Mouse (Mus musculus): ENCODE measurements around the gene Krt12. TPM values are rescaled to one million over a fixed set of nuclear protein-coding genes. Genes with fewer than 3 reads are reported as not detected.

The Krt12 gene
- polyA plus RNA-seq, 1 experiment from 2014 or later: not detected

- H3K27me3 ChIP-seq (ENCODE audit: insufficient read depth, low read length): no peaks in the 10 kb centered on the region
- DNase-seq: no peak
- H3K9me3 ChIP-seq (ENCODE audit: low read length): no peaks in the 10 kb centered on the region
- no peak overlapping the region for H3K4me3 ChIP-seq (ENCODE audit: low read depth, low read length)
- no peak overlapping the region for H3K27ac ChIP-seq (ENCODE audit: low read depth)
- no peak for TF ChIP-seq CTCF (IDR thresholded peaks at IDR 0.05; ENCODE audit: low read depth)
- no peak for TF ChIP-seq EP300 (IDR thresholded peaks at IDR 0.05; ENCODE audit: low read depth)
- no peak overlapping the region for H3K4me2 ChIP-seq (ENCODE audit: low read depth, low read length)
- no peak for ATAC-seq
- H3K9ac ChIP-seq (replicated peaks): no peak overlapping the region
- 81% methylated on average over 13 of the region's 13 CpGs for WGBS (ENCODE audit: insufficient replicate concordance)
- H3K4me1 ChIP-seq (ENCODE audit: insufficient read depth): no peaks in the 10 kb centered on the region
- H3K36me3 ChIP-seq (replicated peaks; ENCODE audit: insufficient read depth, low read length): no peaks in the 10 kb centered on the region
Observed at GRCm38 (mm10) chr11:99414463-99415147, 7.5 kb downstream of the Krt12 start.

DNA sequence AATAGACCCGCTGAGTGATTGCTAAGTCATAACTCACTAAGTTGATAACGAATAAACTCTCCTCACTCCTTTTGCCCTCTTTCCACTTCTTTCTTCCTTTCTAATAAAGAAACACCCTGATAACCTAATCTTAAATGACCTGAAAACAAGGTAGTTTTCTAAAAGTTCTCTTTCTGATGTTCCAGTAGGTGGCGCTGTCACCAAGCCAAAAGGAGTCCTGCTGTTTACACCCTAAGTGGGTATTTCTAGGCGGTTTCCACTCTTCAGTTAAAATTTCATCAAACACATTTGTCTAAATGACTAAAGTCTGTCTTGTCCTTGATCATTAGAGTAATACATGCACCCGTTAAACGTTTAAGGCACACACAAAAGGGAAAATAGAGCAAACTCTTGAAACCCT lies 8.8 kb downstream of the Krt12 start:
- Histone ChIP-seq H3K4me3 (ENCODE audit: low read depth, low read length) (no peak overlapping the region), H3K4me1 (ENCODE audit: insufficient read depth) (no peaks in the 10 kb centered on the region), H3K9ac (replicated peaks) (no peak overlapping the region), H3K27me3 (ENCODE audit: insufficient read depth, low read length) (no peaks in the 10 kb centered on the region), H3K27ac (ENCODE audit: low read depth) (no peak overlapping the region), H3K9me3 (ENCODE audit: low read length) (no peaks in the 10 kb centered on the region), H3K4me2 (ENCODE audit: low read depth, low read length) (no peak overlapping the region), H3K36me3 (replicated peaks; ENCODE audit: insufficient read depth, low read length) (no peaks in the 10 kb centered on the region)
- peak; percentile 46 for DNase-seq
- TF ChIP-seq CTCF (IDR thresholded peaks at IDR 0.05; ENCODE audit: low read depth) (peak; percentile 79), EP300 (IDR thresholded peaks at IDR 0.05; ENCODE audit: low read depth) (no peak)
- 17% methylated on average over 6 of the region's 6 CpGs for WGBS (ENCODE audit: insufficient replicate concordance)
- no peak for ATAC-seq

- H3K9me3 ChIP-seq (ENCODE audit: low read length): no peaks in the 10 kb centered on the region
- no peak overlapping the region for H3K4me3 ChIP-seq (ENCODE audit: low read depth, low read length)
- H3K36me3 ChIP-seq (replicated peaks; ENCODE audit: insufficient read depth, low read length): no peaks in the 10 kb centered on the region
- H3K27ac ChIP-seq (ENCODE audit: low read depth): no peak overlapping the region
- no peaks in the 10 kb centered on the region for H3K27me3 ChIP-seq (ENCODE audit: insufficient read depth, low read length)
- H3K9ac ChIP-seq (replicated peaks): no peak overlapping the region
- ATAC-seq (no peak), DNase-seq (no peak)
- no peaks in the 10 kb centered on the region for H3K4me1 ChIP-seq (ENCODE audit: insufficient read depth)
- TF ChIP-seq CTCF (IDR thresholded peaks at IDR 0.05; ENCODE audit: low read depth) (no peak), EP300 (IDR thresholded peaks at IDR 0.05; ENCODE audit: low read depth) (no peak)
- 60% methylated on average over 10 of the region's 10 CpGs for WGBS (ENCODE audit: insufficient replicate concordance)
- H3K4me2 ChIP-seq (ENCODE audit: low read depth, low read length): no peak overlapping the region
Observed at GRCm38 (mm10) chr11:99406186-99406585, 15.9 kb downstream of the Krt12 start.

DNA sequence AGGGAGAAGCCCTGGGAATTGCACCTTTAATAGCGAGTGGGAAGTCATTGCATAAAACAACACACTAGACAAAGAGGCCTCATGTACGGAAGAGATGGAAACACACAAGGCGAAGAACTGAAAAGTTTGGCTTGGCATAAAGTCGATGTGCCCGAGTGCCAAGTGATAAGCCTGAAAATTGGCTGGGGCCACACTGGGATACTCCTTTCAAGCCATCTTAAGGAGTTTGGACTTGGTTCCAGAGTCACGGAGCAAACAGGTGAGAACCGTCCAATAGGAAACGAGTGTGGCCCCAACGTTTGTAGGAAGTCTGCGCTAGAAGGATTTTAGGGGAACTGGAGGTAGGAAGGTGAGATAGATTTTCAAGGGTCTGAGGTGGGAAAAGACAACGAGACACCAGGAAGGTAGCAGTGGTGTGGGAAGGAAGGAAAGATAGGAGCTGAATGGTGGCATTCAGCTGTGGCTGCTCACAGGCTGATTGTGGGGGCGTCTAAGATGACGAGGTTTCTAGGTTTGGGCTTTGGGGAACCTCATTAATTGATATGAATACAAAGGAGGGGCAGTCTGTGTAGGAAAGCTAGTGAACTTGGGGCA lies 22.0 kb downstream of the Krt12 start:
- TF ChIP-seq CTCF (IDR thresholded peaks at IDR 0.05; ENCODE audit: low read depth) (no peak), EP300 (IDR thresholded peaks at IDR 0.05; ENCODE audit: low read depth) (no peak)
- Histone ChIP-seq H3K4me1 (ENCODE audit: insufficient read depth) (no peaks in the 10 kb centered on the region), H3K9ac (replicated peaks) (no peak overlapping the region), H3K36me3 (replicated peaks; ENCODE audit: insufficient read depth, low read length) (no peaks in the 10 kb centered on the region), H3K27ac (ENCODE audit: low read depth) (no peak overlapping the region), H3K9me3 (ENCODE audit: low read length) (no peaks in the 10 kb centered on the region), H3K4me3 (ENCODE audit: low read depth, low read length) (no peak overlapping the region), H3K27me3 (ENCODE audit: insufficient read depth, low read length) (0 out of 2 replicates have a peak, but pooled peaks cover 3% of the 10 kb centered on the region), H3K4me2 (ENCODE audit: low read depth, low read length) (no peak overlapping the region)
- ATAC-seq (no peak), DNase-seq (no peak)
- 73% methylated on average over 13 of the region's 13 CpGs for WGBS (ENCODE audit: insufficient replicate concordance)

DNA sequence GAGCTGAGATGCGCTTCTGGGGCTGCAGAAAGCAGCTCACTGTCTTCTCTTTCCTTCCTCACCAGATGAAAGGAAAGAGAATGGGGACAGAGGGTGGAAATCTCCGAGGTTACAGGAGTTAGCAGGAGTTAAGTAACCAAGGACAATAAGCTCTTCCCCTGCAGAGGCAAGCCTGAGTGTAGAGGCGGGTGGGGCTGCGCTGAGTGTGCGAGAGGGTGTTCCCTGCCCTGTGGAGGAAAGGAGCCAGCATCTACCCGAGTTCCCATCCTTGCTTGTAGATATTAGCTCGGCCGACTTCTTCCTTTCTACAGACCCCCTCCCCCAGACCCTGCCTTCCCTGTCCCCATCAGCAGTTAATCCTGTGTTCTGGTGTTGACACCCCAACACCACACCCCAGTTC lies 23.2 kb downstream of the Krt12 start:
- WGBS (ENCODE audit: insufficient replicate concordance): 58% methylated on average over 8 of the region's 8 CpGs

GRCm38 (mm10) chr11:99398084-99398483 lies 24.0 kb downstream of the Krt12 start:
- ATAC-seq: no peak
- TF ChIP-seq EP300 (IDR thresholded peaks at IDR 0.05; ENCODE audit: low read depth) (no peak), CTCF (IDR thresholded peaks at IDR 0.05; ENCODE audit: low read depth) (no peak)
- Histone ChIP-seq H3K4me2 (ENCODE audit: low read depth, low read length) (no peak overlapping the region), H3K27ac (ENCODE audit: low read depth) (no peak overlapping the region), H3K9ac (replicated peaks) (no peak overlapping the region), H3K4me3 (ENCODE audit: low read depth, low read length) (no peak overlapping the region), H3K36me3 (replicated peaks; ENCODE audit: insufficient read depth, low read length) (no peaks in the 10 kb centered on the region), H3K27me3 (ENCODE audit: insufficient read depth, low read length) (0 out of 2 replicates have a peak, but pooled peaks cover 3% of the 10 kb centered on the region), H3K4me1 (ENCODE audit: insufficient read depth) (no peaks in the 10 kb centered on the region), H3K9me3 (ENCODE audit: low read length) (no peaks in the 10 kb centered on the region)
- 53% methylated on average over 3 of the region's 3 CpGs for WGBS (ENCODE audit: insufficient replicate concordance)
- no peak for DNase-seq

More for the DNA sequence above, 23.2 kb downstream of the Krt12 start:
- no peaks in the 10 kb centered on the region for H3K9me3 ChIP-seq (ENCODE audit: low read length)
- no peak for TF ChIP-seq EP300 (IDR thresholded peaks at IDR 0.05; ENCODE audit: low read depth)
- no peak for TF ChIP-seq CTCF (IDR thresholded peaks at IDR 0.05; ENCODE audit: low read depth)
- ATAC-seq: no peak
- no peaks in the 10 kb centered on the region for H3K4me1 ChIP-seq (ENCODE audit: insufficient read depth)
- H3K36me3 ChIP-seq (replicated peaks; ENCODE audit: insufficient read depth, low read length): no peaks in the 10 kb centered on the region
- no peak overlapping the region for H3K4me2 ChIP-seq (ENCODE audit: low read depth, low read length)
- H3K4me3 ChIP-seq (ENCODE audit: low read depth, low read length): no peak overlapping the region
- no peak for DNase-seq
- 0 out of 2 replicates have a peak, but pooled peaks cover 3% of the 10 kb centered on the region for H3K27me3 ChIP-seq (ENCODE audit: insufficient read depth, low read length)
- no peak overlapping the region for H3K27ac ChIP-seq (ENCODE audit: low read depth)
- H3K9ac ChIP-seq (replicated peaks): no peak overlapping the region

Measured in liver, postnatal 0 days (tissue).